Comparison of ENCODE assay signal across 8 mouse cellular contexts in genomic region chr4:48225173-48225572, GRCm38 (mm10). TPM values are rescaled to one million over a fixed set of nuclear protein-coding genes. Genes with fewer than 3 reads are reported as not detected.
DNase-seq lines count a peak whose midpoint lies in the region; ATAC-seq and TF ChIP-seq lines count a peak whose summit lies in the region.

No protein-coding gene starts in this region.

- peak; percentile 88 for TF ChIP-seq RAD21 in CH12.LX (IDR thresholded peaks at IDR 0.05; ENCODE audit: low read depth, low read length)

- H3K36me3 ChIP-seq in CH12.LX (replicated peaks in 1 of 2; ENCODE audit: control insufficient read depth in 1 of 2, insufficient read depth in 1 of 2, low read length in 1 of 2), result peaks cover 3 to 66% of the 10 kb centered on the region in 2 experiments
- no peaks in the 10 kb centered on the region for H3K36me3 ChIP-seq in heart, postnatal 0 days (replicated peaks; ENCODE audit: control insufficient read depth, insufficient read depth, low read length)
- H3K36me3 ChIP-seq in lung, embryonic 14.5 days (ENCODE audit: insufficient read depth), result no peaks in the 10 kb centered on the region

- no peaks in the 10 kb centered on the region for H3K9me3 ChIP-seq in CH12.LX (replicated peaks; ENCODE audit: low read length)
- no peaks in the 10 kb centered on the region for H3K9me3 ChIP-seq in heart, postnatal 0 days (replicated peaks; ENCODE audit: control insufficient read depth, low read length)
- no peaks in the 10 kb centered on the region for H3K9me3 ChIP-seq in lung, embryonic 14.5 days (ENCODE audit: low read depth, low read length)

- dilution Hi-C loops in CH12.LX (cut with MboI; ENCODE audit: extremely low pct_ligation_motif_present, extremely low pct_unique_long_range_greater_than_20kb, low sequenced_read_pairs), result no loop called here

- in situ Hi-C loops in CH12.LX (cut with MboI; ENCODE audit: low pct_ligation_motif_present, low pct_unique_long_range_greater_than_20kb, low sequenced_read_pairs), result loop anchor here (10.0 kb wide), 1 partner anchor 100 kb away; no protein-coding TSS in a partner anchor

- H3K4me1 ChIP-seq in CH12.LX (ENCODE audit: control insufficient read depth in 1 of 2, insufficient read depth in 2 of 2), result peaks cover 0 to 12% of the 10 kb centered on the region in 2 experiments; a peak in 2 of 4 replicates
- H3K4me1 ChIP-seq in heart, postnatal 0 days (ENCODE audit: control insufficient read depth, insufficient read depth), result no peaks in the 10 kb centered on the region
- no peaks in the 10 kb centered on the region for H3K4me1 ChIP-seq in lung, embryonic 14.5 days (ENCODE audit: insufficient read depth)

- TF ChIP-seq CTCF in CH12.LX (conservative IDR thresholded peaks at IDR 0.05 in 1 of 2, IDR thresholded peaks at IDR 0.05 in 1 of 2; ENCODE audit: low read depth in 2 of 2, low read length in 2 of 2), result peak; percentile 85 to 88
- peak; percentile 97 for TF ChIP-seq CTCF in heart, postnatal 0 days (IDR thresholded peaks at IDR 0.05; ENCODE audit: low read depth)
- TF ChIP-seq CTCF in lung, embryonic 14.5 days (IDR thresholded peaks at IDR 0.05; ENCODE audit: low read depth), result peak; percentile 91

- no peak overlapping the region for H3K9ac ChIP-seq in CH12.LX (ENCODE audit: insufficient read depth, low read depth)
- no peak overlapping the region for H3K9ac ChIP-seq in heart, postnatal 0 days (replicated peaks; ENCODE audit: low read depth, low read length)
- no peak overlapping the region for H3K9ac ChIP-seq in lung, embryonic 14.5 days

- ATAC-seq in heart, postnatal 0 days (ENCODE audit: insufficient read depth, low read depth), result peak; percentile 58; the same call in 1 of the 2 replicates
- ATAC-seq in lung, embryonic 14.5 days (ENCODE audit: insufficient read depth), result peak; percentile 75

- no peak overlapping the region for H3K27ac ChIP-seq in CH12.LX (ENCODE audit: insufficient read depth, low read depth)
- no peak overlapping the region for H3K27ac ChIP-seq in heart, postnatal 0 days (ENCODE audit: low read depth)
- no peak overlapping the region for H3K27ac ChIP-seq in lung, embryonic 14.5 days (ENCODE audit: low read depth)

- 22% methylated on average over 2 of the region's 2 CpGs for WGBS in heart, postnatal 0 days
- 20% methylated on average over 2 of the region's 2 CpGs for WGBS in lung, embryonic 14.5 days

- H3K4me3 ChIP-seq in CH12.LX (replicated peaks in 1 of 3; ENCODE audit: low read depth in 2 of 3, low read length in 2 of 3, poor library complexity in 1 of 3), result no peak overlapping the region
- H3K4me3 ChIP-seq in heart, postnatal 0 days (ENCODE audit: low read depth, low read length), result no peak overlapping the region
- H3K4me3 ChIP-seq in lung, embryonic 14.5 days (ENCODE audit: low read depth, low read length), result no peak overlapping the region

- no peak overlapping the region for H3K4me2 ChIP-seq in CH12.LX (ENCODE audit: insufficient read depth, low read depth, poor library complexity, severe bottlenecking)
- no peak overlapping the region for H3K4me2 ChIP-seq in heart, postnatal 0 days (ENCODE audit: low read depth, low read length)
- no peak overlapping the region for H3K4me2 ChIP-seq in lung, embryonic 14.5 days

- peaks cover 8% of the 10 kb centered on the region; the same call in 1 of the 2 replicates for H3K79me2 ChIP-seq in CH12.LX (replicated peaks; ENCODE audit: control insufficient read depth, extremely low read depth, insufficient read depth, poor library complexity, severe bottlenecking)

- H3K27me3 ChIP-seq in CH12.LX (replicated peaks), result no peaks in the 10 kb centered on the region
- H3K27me3 ChIP-seq in heart, postnatal 0 days (ENCODE audit: control insufficient read depth, insufficient read depth, low read length), result no peaks in the 10 kb centered on the region
- no peaks in the 10 kb centered on the region for H3K27me3 ChIP-seq in lung, embryonic 14.5 days (ENCODE audit: insufficient read depth, low read length)

- DNase-seq in CH12.LX (ENCODE audit: extremely low read depth), result peak; percentile 51
- peak; percentile 87 for DNase-seq in adrenal gland, postnatal 10 days
- peak; percentile 55 for DNase-seq in embryo, embryonic 9.5 days (ENCODE audit: extremely low spot score)
- DNase-seq in heart, postnatal 0 days (ENCODE audit: low spot score), result peak; percentile 46
- DNase-seq in layer of hippocampus, adult 11-12 months (ENCODE audit: low spot score), result peak; percentile 73
- DNase-seq in lung, embryonic 14.5 days, result peak; percentile 87
- DNase-seq in ovary, postnatal 14 days (ENCODE audit: low spot score), result peak; percentile 73
- DNase-seq in thymus, postnatal 25 days, result peak; percentile 31

- no peak for TF ChIP-seq EP300 in CH12.LX (IDR thresholded peaks at IDR 0.05; ENCODE audit: low read length)
- no peak for TF ChIP-seq EP300 in heart, postnatal 0 days (IDR thresholded peaks at IDR 0.05; ENCODE audit: low read depth)

- no peak for TF ChIP-seq POLR2A in CH12.LX (IDR thresholded peaks at IDR 0.05; ENCODE audit: low read depth, low read length)

TF ChIP-seq in CH12.LX, 34 proteins besides CTCF, POLR2A, EP300 and RAD21:
- TF ChIP-seq ZKSCAN1 (IDR thresholded peaks at IDR 0.05; ENCODE audit: borderline replicate concordance, low read depth, low read length), result no peak
- TF ChIP-seq KAT2A (IDR thresholded peaks at IDR 0.05; ENCODE audit: insufficient replicate concordance, low read length), result no peak
- no peak for TF ChIP-seq ZMIZ1 (IDR thresholded peaks at IDR 0.05; ENCODE audit: low read depth, low read length)
- TF ChIP-seq ZC3H11A (IDR thresholded peaks at IDR 0.05; ENCODE audit: low read depth, low read length), result peak; percentile 12; the same call in 1 of the 2 replicates
- TF ChIP-seq CHD1 (IDR thresholded peaks at IDR 0.05; ENCODE audit: low read depth, low read length), result no peak
- peak; percentile 92 for TF ChIP-seq SMC3 (IDR thresholded peaks at IDR 0.05; ENCODE audit: low read depth, low read length)
- TF ChIP-seq RCOR1 (conservative IDR thresholded peaks at IDR 0.05; ENCODE audit: low read depth, low read length), result no peak

RNA-seq across cellular contexts. Expression of gene Erp44, which starts 54.2 kb away (rescaled TPM):
- 59.2 and 60.4 TPM in 2 replicates for total RNA-seq in CH12.LX (2012; rRNA removed)
- 201 and 203 TPM in 2 replicates for total RNA-seq in CH12.LX (2014; rRNA removed)
- polyA plus RNA-seq in CH12.LX (2012; ENCODE audit: insufficient read length, low read depth), result 85.3 and 99.7 TPM in 2 replicates
- 10 to 100 TPM; 48.7 to 53.9 TPM for total RNA-seq in adrenal gland, postnatal 10 days (2021)
- total RNA-seq in heart, postnatal 0 days (2014; rRNA removed; ENCODE audit: low replicate concordance), result 14.1 and 14.3 TPM in 2 replicates
- polyA plus RNA-seq in heart, postnatal 0 days (2015; fragmentation: Nextera tagmentation; extraction: Ambion mirVana), result 40.9 and 45.8 TPM in 2 replicates
- 72.2 and 81.2 TPM in 2 replicates for polyA plus RNA-seq in lung, embryonic 14.5 days (2014; fragmentation: Nextera tagmentation; extraction: Ambion mirVana)

RNA-seq across cellular contexts. Expression of gene Invs, which starts 54.4 kb away (rescaled TPM):
- total RNA-seq in CH12.LX (2012; rRNA removed), result 6.4 and 6.9 TPM in 2 replicates
- total RNA-seq in CH12.LX (2014; rRNA removed), result 4.2 and 5.7 TPM in 2 replicates
- 4.8 and 5.1 TPM in 2 replicates for polyA plus RNA-seq in CH12.LX (2012; ENCODE audit: insufficient read length, low read depth)
- 1 to 10 TPM; 8.4 to 9.3 TPM for total RNA-seq in adrenal gland, postnatal 10 days (2021)
- total RNA-seq in heart, postnatal 0 days (2014; rRNA removed; ENCODE audit: low replicate concordance), result 4.3 and 4.4 TPM in 2 replicates
- 1.6 and 2.1 TPM in 2 replicates for polyA plus RNA-seq in heart, postnatal 0 days (2015; fragmentation: Nextera tagmentation; extraction: Ambion mirVana)
- polyA plus RNA-seq in lung, embryonic 14.5 days (2014; fragmentation: Nextera tagmentation; extraction: Ambion mirVana), result 8.8 and 9.6 TPM in 2 replicates

Comparison
In these comparisons a context has a peak if more than half of its experiments do, and no peak if none do; other contexts are left out.
1. DNase-seq: peak in every context shown above with its lines; median percentile 87 in adrenal gland, postnatal 10 days; 87 in lung, embryonic 14.5 days; 73 in layer of hippocampus, adult 11-12 months; 73 in ovary, postnatal 14 days; 55 in embryo, embryonic 9.5 days; 51 in CH12.LX; 46 in heart, postnatal 0 days; 31 in thymus, postnatal 25 days.